Mouse (Mus musculus): Measurements from ENCODE around the gene Cyb5d1.

- no peak for TF ChIP-seq CTCF (IDR thresholded peaks at IDR 0.05)
- TF ChIP-seq POLR2A (IDR thresholded peaks at IDR 0.05; ENCODE audit: insufficient read depth, low read depth, low read length): no peak
- no peak for TF ChIP-seq EP300 (IDR thresholded peaks at IDR 0.05; ENCODE audit: insufficient read depth, low read depth, low read length)
Measured at GRCm38 (mm10) chr11:69406867-69407723, 11.7 kb upstream of the Cyb5d1 start.

Measured in heart, adult 2 months (tissue).